Mouse (Mus musculus): ENCODE data around the gene Mia. TPM values are rescaled to one million over a fixed set of nuclear protein-coding genes. Genes with fewer than 3 reads are reported as not detected.

Mia gene
- polyA plus RNA-seq, 1 experiment from 2014 or later = not detected

DNA sequence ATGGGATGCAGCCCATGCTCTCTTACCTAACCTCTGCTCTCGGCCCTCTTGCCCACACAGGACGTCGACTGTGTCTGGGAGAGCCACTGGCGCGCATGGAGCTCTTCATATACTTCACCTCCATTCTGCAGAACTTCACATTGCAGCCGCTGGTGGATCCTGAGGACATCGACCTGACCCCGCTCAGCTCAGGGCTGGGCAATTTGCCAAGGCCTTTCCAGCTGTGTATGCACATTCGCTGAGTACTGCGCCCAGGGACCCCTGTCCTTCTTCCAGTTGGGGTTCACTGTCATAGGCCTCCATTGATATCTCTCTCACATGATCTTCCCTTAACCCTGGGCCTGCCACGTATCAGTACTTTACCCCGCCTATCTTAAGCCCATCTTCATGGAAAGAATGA lies 47.8 kb downstream of the Mia start:
- ATAC-seq (no peak), DNase-seq (ENCODE audit: low read depth, low spot score) (no peak)
- TF ChIP-seq CTCF (IDR thresholded peaks at IDR 0.05) = no peak
- peaks cover 9% of the 10 kb centered on the region for H3K27me3 ChIP-seq
- POLR2A ChIA-PET = interaction anchor here (0.5 kb wide), 1 partner anchor 99 kb away, joined by 3 read pairs; the partner anchor contains the start of gene Coq8b
- CTCF ChIA-PET = interaction anchor here (0.6 to 1.3 kb wide), 3 partner anchors 27 to 943 kb away, joined by 3 read pairs; no protein-coding TSS in a partner anchor
- in situ Hi-C loops (cut with MboI; ENCODE audit: low pct_unique_long_range_greater_than_20kb) = no loop called here

DNA sequence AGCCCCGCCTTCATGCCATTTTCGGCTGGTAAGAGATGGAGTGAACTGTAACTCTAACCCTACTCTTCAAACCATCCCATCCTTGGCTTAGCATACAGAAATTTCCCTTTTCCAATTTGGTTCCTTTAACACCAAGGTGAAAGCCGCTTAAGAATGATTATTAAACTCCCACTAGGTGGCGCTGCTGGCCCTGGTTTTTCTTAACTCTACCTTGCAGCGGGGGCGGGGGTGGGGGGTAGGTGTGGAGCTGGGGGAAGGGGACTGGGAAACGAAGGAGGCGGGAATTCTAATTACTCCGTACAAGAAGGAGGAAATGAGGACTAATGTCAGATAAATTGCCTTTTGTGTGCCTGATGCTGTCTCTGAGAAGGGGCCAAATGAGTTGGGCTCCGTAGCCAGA lies 48.4 kb downstream of the Mia start:
- H3K27me3 ChIP-seq = peaks cover 9% of the 10 kb centered on the region
- ChIA-PET CTCF (interaction anchor here (0.6 to 1.3 kb wide), 3 partner anchors 28 to 944 kb away, joined by 3 read pairs; no protein-coding TSS in a partner anchor), POLR2A (interaction anchor here (0.5 kb wide), 1 partner anchor 100 kb away, joined by 3 read pairs; the partner anchor contains the start of gene Coq8b)
- DNase-seq (ENCODE audit: low read depth, low spot score) (no peak), ATAC-seq (no peak)
- peak; percentile 58 for TF ChIP-seq CTCF (IDR thresholded peaks at IDR 0.05)
- in situ Hi-C loops (cut with MboI; ENCODE audit: low pct_unique_long_range_greater_than_20kb) = no loop called here

DNA sequence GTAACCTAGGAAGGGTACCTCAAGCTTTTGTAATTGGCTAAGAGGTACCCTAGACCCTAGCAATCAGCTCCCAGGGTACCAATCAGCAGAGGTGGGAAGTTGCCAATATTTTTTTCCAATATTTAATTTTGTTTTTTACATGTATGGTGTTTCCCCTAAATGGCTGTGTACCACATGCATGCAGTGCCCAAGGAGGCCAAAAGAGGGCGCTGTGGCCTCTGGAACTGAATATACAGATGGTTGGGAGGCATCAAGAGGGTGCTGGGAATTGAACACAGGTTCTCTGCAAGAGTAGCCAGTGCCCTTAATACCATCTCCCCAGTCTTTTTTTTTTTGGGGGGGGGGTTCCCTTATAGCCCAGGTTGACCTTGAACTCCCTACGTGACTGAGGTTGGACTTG lies 49.6 kb downstream of the Mia start:
- peaks cover 9% of the 10 kb centered on the region for H3K27me3 ChIP-seq
- ATAC-seq (no peak), DNase-seq (ENCODE audit: low read depth, low spot score) (no peak)
- ChIA-PET POLR2A (no interaction called here), CTCF (no interaction called here)
- TF ChIP-seq CTCF (IDR thresholded peaks at IDR 0.05) = peak; percentile 45
- in situ Hi-C loops (cut with MboI; ENCODE audit: low pct_unique_long_range_greater_than_20kb) = no loop called here

DNA sequence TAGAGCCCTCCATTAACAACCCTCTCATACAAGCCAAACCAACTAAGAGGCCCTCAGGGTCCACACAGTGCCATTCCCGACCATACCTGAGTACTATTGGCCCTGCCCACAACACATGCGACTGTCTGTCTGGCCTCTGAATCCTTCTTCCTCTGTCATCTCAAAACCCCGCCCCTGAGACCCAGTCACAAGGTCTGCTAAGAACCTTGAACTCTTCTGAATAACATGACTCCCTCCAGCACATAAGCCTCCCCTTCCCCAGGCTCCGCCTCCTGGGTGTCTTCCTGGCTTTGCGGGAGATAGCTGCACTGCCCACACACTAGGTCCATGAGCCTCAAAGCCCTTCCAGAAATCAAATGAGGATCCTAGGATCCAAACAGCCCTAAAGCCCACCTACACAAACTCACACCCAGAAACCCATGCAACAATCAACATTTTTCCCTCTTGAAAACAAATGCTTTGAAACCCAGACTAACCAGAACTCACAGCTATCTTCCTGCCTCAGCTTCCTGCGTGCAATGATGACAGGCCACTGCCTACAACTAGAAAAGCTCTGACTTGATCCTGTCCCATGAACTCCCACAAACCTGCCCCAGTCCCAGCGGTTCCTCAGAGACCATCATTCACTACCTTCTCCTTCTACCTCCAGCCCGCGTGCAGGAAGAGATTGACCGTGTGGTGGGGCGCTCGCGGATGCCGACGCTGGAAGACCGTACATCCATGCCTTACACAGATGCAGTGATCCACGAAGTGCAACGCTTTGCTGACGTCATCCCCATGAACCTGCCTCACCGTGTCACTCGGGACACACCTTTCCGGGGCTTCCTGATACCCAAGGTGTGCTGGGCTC lies 50.2 kb downstream of the Mia start:
- DNase-seq (ENCODE audit: low read depth, low spot score) (no peak), ATAC-seq (peak; percentile 1)
- H3K27me3 ChIP-seq = peaks cover 12% of the 10 kb centered on the region
- ChIA-PET CTCF (interaction anchor here (0.6 kb wide), 1 partner anchor 101 kb away, joined by 3 read pairs; no protein-coding TSS in a partner anchor), POLR2A (no interaction called here)
- in situ Hi-C loops (cut with MboI; ENCODE audit: low pct_unique_long_range_greater_than_20kb) = no loop called here
- no peak for TF ChIP-seq CTCF (IDR thresholded peaks at IDR 0.05)

DNA sequence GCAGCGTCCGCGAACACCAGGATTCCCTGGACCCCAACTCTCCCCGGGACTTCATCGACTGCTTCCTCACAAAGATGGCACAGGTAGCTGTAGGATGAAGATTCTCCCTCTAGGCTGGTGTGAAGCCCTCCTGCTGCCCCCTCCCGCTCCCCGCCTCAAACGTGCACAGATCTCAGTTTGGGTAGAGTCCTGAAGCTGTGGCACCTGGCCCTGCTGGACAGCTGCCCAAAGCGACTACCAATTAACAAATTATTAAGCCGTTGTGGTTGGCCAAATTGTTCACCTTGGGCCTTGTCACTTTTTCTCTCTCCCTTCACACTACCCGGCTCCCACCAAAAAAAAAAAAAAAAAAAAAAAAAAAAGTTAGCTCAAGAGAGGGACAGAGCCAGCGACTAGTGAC lies 51.1 kb downstream of the Mia start:
- no peak for DNase-seq (ENCODE audit: low read depth, low spot score)
- no peak for TF ChIP-seq CTCF (IDR thresholded peaks at IDR 0.05)
- CTCF ChIA-PET = interaction anchor here (0.6 kb wide), 1 partner anchor 102 kb away, joined by 3 read pairs; no protein-coding TSS in a partner anchor
- no peak for ATAC-seq
- POLR2A ChIA-PET = no interaction called here
- H3K27me3 ChIP-seq = peaks cover 14% of the 10 kb centered on the region
- in situ Hi-C loops (cut with MboI; ENCODE audit: low pct_unique_long_range_greater_than_20kb) = loop anchor here (10.0 kb wide), 1 partner anchor 345 kb away; no protein-coding TSS in a partner anchor

Other genes starting within 250 kb of the Mia start
- gene Cyp2a22, start 241.8 kb downstream of the Mia start, polyA plus RNA-seq (2021) = not detected
- gene Cyp2a12, start 152.1 kb downstream of the Mia start, polyA plus RNA-seq (2021) = not detected
- not detected for gene Cyp2f2, start 61.2 kb downstream of the Mia start, polyA plus RNA-seq (2021)
- 0.33 TPM for gene Cyp2t4, start 27.4 kb downstream of the Mia start, polyA plus RNA-seq (2021)
- gene Egln2, start 14.4 kb downstream of the Mia start, polyA plus RNA-seq (2021) = 51.6 TPM
- 56.9 TPM for gene Rab4b, start 2.3 kb downstream of the Mia start, polyA plus RNA-seq (2021)
- gene Gm21983, start 71 bp downstream of the Mia start, polyA plus RNA-seq (2021) = not detected
- 13.2 TPM for gene BC024978, start 14.6 kb upstream of the Mia start, polyA plus RNA-seq (2021)
- 89.3 TPM for gene Snrpa, start 15.1 kb upstream of the Mia start, polyA plus RNA-seq (2021)
- gene Itpkc, start 47.5 kb upstream of the Mia start, polyA plus RNA-seq (2021) = 6.5 TPM
- 39.6 TPM for gene Coq8b, start 51.9 kb upstream of the Mia start, polyA plus RNA-seq (2021)
- gene Numbl, start 77.3 kb upstream of the Mia start, polyA plus RNA-seq (2021) = 9.6 TPM
- 10.3 TPM for gene Ltbp4, start 156.5 kb upstream of the Mia start, polyA plus RNA-seq (2021)
- gene Shkbp1, start 174.9 kb upstream of the Mia start, polyA plus RNA-seq (2021) = 24.7 TPM
- 0.64 TPM for gene Gm20479, start 176.3 kb upstream of the Mia start, polyA plus RNA-seq (2021)